Mouse (Mus musculus): ENCODE results near the gene Gm11567.
"Not testable (repeated sequence)": the region's sequence is repeated elsewhere in the genome, so short reads cannot be mapped to it uniquely, and the experiment has no call there.

Gm11567 gene

DNA sequence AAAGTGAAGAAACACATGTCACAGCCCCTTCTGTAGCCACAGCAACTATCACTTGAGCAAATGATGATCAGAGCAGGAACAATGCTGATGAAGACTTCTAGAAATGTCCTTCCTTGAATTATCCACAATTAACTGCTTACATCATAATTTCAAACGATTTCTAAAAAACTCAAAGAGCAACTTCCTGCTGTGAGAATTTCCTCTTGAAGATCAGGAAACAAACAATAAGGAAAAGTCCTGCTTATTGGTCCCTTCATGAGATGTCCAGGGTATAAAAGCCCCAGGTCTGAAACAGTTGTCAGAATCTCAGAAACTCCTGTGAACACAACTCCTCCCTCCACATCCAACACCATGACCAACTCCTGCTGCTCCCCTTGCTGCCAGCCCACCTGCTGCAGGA lies at the start of gene Gm11567:
Gm11567 (plus strand) TSS at position 301 of the 400 bp plus-strand sequence.
- not testable (repeated sequence) for DNase-seq

DNA sequence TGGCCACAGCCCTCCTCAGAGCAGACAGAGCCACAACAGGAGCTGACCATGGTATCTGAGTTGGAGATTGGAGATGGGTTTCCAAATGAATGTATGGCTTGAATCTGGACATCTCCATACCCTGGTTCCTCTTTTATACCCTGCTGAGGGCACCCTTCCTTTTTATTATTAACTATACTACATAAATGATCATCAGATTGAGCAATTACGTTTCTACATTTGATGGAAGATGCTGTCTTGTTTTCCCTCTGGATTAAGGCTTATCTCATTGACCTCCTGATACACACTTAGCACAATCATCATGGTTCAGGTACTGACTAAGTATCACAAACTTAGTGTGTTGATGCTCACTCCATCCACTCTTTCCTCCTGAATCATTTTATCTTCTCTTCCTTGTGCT lies 41.0 kb upstream of the Gm11567 start, which contains the start of gene 2300003K06Rik:
2300003K06Rik (minus strand) TSS at position 101 of the 400 bp plus-strand sequence.
- no peak for DNase-seq

DNA sequence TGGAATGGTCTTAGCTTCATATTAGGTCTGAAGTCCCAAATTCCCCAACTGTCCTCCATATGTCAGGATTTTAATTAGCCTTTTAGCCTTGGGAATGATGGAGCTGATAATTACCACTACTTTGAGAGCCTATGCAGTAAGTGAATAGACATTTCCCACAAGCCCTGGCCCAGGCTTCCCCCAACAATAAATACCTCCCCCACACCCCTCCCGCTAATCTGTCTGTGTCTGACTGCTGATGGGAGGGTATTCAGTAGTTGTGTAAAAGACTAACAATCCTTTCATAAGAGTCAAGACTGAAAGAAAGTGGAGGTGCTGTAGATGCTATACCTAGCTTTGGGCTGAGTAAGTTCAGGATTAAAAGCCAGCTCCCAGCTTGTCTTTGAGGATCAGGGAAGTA lies 36.8 kb upstream of the Gm11567 start:
- no peak for DNase-seq

DNA sequence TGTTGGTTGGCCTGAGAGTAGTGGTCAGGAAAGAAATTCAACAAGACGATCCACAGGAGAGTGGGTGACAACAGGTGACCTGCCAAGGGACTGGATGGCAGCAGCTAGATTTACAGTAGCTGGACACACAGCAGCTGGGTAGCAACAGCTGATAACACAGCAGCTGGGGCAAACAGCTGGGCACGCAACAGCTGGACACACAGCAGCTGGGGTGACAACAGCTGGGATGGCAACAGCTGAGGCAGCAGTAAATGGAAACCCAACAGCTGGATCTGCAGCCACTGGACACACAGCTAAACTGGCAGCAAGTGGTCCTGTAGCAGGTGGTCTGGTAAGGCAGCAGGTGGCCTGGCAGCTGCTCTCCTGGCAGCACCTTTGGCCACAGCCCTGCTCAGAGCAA lies 32.2 kb upstream of the Gm11567 start:
- DNase-seq, result no peak

DNA sequence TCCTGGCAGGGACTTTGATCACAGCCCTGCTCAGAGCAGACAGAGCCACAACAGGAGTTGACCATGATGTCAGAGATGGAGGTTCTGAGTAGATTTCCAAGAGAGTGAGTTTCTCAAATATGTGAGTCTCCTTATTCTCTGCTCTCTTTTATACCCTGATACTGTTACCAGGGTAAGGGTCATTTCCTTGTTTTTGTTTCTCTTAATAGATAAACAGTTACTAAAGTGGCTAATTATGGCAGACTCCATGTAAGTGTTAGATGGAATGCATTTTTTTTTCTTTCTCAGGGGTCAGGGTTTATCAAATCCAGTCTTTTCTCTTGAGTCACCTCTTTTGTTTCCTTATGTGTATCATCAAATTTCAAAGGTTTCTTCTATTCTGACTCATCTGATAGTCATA lies 27.5 kb upstream of the Gm11567 start, which contains the start of gene Krtap4-16:
Krtap4-16 (minus strand) TSS at position 101 of the 400 bp plus-strand sequence.
- no peak for DNase-seq

DNA sequence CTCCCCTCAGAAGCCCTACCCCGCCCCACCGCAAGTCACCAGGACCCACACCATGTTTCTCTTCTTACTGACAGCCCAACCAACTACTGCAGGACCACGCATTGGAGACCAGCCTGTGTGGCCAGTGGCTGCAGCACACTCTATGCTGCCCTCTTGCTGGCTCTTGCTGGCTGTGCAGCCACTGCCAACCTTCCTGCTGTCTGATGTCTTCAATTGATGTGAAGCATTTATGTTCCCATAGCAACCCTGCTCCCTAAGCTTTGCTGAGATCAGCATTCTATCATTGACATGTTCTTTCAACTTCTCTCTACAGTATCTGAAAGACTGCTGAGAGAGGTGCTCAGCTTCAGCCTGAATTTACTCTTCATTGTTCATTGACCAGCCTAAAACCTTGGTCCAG lies 24.9 kb upstream of the Gm11567 start:
- no peak for DNase-seq

DNA sequence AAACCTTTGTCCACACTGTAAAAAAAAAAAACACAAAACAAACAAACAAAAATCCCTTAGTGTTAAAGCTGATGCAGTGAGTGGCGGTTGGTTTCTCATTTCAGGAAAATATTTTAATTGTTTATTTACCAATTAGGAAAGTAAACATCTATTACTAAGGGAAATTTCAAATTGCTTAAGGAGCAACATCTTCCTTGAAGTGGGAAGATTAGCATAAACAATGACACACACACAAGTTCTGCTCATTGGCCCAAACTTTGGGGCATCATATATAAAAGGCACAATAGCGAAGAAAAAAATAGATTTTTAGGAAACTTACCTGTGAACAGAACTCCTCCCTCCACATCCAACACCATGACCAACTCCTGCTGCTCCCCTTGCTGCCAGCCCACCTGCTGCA lies 21.4 kb upstream of the Gm11567 start, which contains the start of gene Gm11568:
Gm11568 (plus strand) TSS at position 301 of the 400 bp plus-strand sequence.
- no peak for DNase-seq

DNA sequence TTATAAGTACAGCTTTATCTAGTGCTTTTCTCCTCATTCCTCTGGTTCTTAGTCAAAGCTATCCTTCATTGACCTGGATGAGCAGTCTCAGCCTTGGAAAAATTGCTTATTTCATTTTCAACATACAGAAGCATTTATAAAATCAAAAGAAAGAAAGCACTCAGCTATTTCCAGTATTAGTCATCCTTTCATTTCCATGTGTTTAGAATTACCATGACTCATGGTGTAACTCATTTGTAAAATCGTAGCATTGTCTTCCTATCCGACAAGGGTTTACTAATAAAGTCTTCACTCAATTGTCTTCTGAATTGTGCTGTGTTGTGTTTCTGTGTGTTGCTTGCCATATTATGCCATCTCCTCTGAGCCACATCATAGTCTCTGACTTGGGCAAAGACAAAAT lies 20.2 kb upstream of the Gm11567 start:
- DNase-seq, result no peak

DNA sequence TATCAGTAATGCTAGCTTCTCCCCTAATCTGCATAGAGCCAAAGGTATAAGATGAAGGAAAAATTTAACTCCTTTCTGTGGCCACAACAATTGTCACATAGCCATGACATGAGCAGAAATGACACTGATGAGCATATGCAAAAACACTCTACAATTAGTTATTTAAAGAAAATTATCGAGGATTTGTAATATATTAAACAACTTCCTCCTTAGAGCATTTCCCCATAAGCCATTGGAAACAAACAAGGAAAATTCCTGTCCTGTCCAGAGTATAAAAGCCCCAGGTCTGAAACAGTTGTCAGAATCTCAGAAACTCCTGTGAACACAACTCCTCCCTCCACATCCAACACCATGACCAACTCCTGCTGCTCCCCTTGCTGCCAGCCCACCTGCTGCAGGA lies 14.8 kb upstream of the Gm11567 start, which contains the start of gene Gm11559:
Gm11559 (plus strand) TSS at position 301 of the 400 bp plus-strand sequence.
- not testable (repeated sequence) for DNase-seq

DNA sequence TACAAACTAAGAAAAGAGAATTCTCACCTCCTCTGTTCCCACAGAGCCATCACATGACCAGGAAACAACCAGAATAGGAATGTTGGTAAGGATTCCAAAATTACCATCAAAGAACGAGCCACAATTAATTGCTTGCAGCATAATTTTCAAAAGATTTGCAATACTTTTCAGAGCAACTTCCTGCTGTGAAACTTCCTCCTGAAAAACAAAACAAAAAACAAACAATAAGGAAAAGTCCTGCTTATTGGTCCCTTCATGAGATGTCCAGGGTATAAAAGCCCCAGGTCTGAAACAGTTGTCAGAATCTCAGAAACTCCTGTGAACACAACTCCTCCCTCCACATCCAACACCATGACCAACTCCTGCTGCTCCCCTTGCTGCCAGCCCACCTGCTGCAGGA lies 5.9 kb upstream of the Gm11567 start, which contains the start of gene Krtap9-1:
Krtap9-1 (plus strand) TSS at position 301 of the 400 bp plus-strand sequence.
- not testable (repeated sequence) for DNase-seq

DNA sequence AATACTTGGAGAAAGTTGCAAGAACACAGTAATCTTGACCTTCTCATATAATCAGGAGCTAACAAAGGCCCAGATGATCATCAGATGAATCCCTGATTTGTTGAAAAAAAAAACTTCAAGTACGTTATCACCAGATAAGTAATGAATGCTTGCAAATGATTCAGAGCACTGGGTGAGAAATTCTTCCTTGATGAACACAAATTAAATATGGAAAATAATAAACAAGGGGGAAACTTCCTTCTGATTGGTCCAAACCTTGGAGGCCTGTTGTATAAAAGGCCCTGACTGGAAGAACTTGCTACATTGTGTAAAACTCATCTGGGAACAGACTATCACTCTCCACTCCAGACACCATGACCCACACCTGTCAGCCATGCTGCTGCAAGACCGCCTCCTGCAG lies 28.6 kb downstream of the Gm11567 start, which contains the start of gene Krtap31-1:
Krtap31-1 (plus strand) TSS at position 301 of the 400 bp plus-strand sequence.
- DNase-seq, result no peak

DNA sequence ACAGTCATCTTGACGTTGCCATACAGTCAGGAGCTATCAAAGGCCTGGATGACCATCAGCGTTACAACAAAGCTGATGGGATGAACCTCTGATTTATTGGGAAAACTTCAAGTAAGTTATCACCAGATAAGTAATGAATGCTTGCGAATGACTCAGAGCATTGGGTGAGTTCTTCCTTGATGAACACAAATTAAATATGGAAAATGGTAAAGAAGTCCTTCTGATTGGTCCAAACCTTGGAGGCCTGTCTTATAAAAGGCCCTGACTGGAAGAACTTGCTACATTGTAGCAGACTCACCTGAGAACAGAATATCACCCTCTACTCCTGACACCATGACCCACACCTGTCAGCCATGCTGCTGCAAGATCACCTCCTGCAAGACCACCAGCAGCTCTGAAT lies 35.5 kb downstream of the Gm11567 start, which contains the start of gene Gm11565:
Gm11565 (plus strand) TSS at position 301 of the 400 bp plus-strand sequence.
- DNase-seq, result no peak
